Mouse (Mus musculus): ENCODE results near the gene Ttc30b. TPM values are rescaled to one million over a fixed set of nuclear protein-coding genes. Genes with fewer than 3 reads are reported as not detected.
A peak's percentile ranks its signal among the peaks of the same experiment; 100 is the strongest.
"Not testable (repeated sequence)": the region's sequence is repeated elsewhere in the genome, so short reads cannot be mapped to it uniquely, and the experiment has no call there.

Gene Ttc30b
- polyA plus RNA-seq, 1 experiment from 2014 or later = 10.1 TPM

GRCm38 (mm10) chr2:75976070-75976469 lies 37.7 kb upstream of the Ttc30b start:
- H3K9me3 ChIP-seq (ENCODE audit: low read depth, low read length); H3K36me3 ChIP-seq (ENCODE audit: insufficient read depth); H3K4me1 ChIP-seq (ENCODE audit: insufficient read depth); H3K27me3 ChIP-seq (ENCODE audit: insufficient read depth, low read length); H3K9ac ChIP-seq; H3K4me2 ChIP-seq; H3K4me3 ChIP-seq (ENCODE audit: low read depth, low read length); H3K27ac ChIP-seq (ENCODE audit: low read depth): not testable (repeated sequence)
- DNase-seq (peak; percentile 71), ATAC-seq (ENCODE audit: insufficient read depth) (0 out of 2 replicates have a peak, but pooled peaks have one; percentile 39)
- 49% methylated on average over 2 of the region's 2 CpGs for WGBS

DNA sequence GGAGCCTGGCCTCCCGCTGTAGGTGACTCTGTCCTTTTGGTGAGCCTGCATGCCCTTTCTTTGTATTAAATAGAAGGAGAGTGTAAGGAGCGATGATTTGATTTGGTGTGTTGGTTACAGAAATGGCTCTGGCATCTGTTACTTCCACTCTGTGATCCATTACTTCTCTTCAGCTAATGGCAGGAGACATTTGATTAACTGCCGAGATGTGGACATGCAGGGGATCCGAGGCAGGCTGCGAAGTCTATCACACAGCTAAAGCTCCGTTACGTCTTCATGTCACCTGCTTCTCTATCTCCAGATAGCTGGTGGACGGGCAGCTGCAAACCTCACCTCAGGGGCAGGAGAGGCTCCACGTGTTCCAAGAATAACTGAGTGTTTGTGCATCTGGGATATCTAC lies 35.7 kb upstream of the Ttc30b start:
- Histone ChIP-seq H3K27me3 (ENCODE audit: insufficient read depth, low read length) (no peaks in the 10 kb centered on the region), H3K27ac (ENCODE audit: low read depth) (no peak overlapping the region), H3K9me3 (ENCODE audit: low read depth, low read length) (no peaks in the 10 kb centered on the region), H3K4me1 (ENCODE audit: insufficient read depth) (no peaks in the 10 kb centered on the region), H3K4me2 (no peak overlapping the region), H3K36me3 (ENCODE audit: insufficient read depth) (no peaks in the 10 kb centered on the region), H3K9ac (no peak overlapping the region), H3K4me3 (ENCODE audit: low read depth, low read length) (no peak overlapping the region)
- WGBS = 54% methylated on average over 9 of the region's 9 CpGs
- DNase-seq (no peak), ATAC-seq (ENCODE audit: insufficient read depth) (no peak)
- TF ChIP-seq CTCF (IDR thresholded peaks at IDR 0.05; ENCODE audit: low read depth) = no peak

DNA sequence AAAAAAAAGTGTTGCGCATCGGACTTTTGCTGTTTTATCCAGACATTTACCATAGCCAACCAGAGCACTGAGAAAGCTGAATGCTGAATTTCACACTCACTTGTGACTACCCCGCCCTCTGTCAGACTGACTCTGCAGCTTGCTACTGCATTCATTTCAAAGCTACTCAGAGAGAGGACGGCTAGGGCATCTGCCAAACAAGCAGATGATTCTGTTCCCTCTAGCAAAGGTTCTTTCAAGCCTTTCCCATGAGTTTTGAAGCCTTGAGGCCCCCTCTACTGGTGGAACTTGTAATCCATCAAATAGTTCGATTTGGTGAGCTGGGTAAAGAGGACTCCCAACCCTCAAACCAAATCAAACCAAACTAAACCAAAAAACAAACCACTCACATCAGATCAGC lies 26.6 kb upstream of the Ttc30b start:
- TF ChIP-seq CTCF (IDR thresholded peaks at IDR 0.05; ENCODE audit: low read depth) = peak; percentile 69
- peaks cover 9% of the 10 kb centered on the region; the same call in 1 of the 2 replicates for H3K4me1 ChIP-seq (ENCODE audit: insufficient read depth)
- peak; percentile 63 for ATAC-seq (ENCODE audit: insufficient read depth)
- H3K36me3 ChIP-seq (ENCODE audit: insufficient read depth) = no peaks in the 10 kb centered on the region
- H3K4me3 ChIP-seq (ENCODE audit: low read depth, low read length) = peak overlapping the region; percentile 15; the same call in 1 of the 2 replicates
- H3K27me3 ChIP-seq (ENCODE audit: insufficient read depth, low read length) = no peaks in the 10 kb centered on the region
- peak; percentile 92 for DNase-seq
- WGBS = 16% methylated on average over 5 of the region's 5 CpGs
- no peak overlapping the region for H3K9ac ChIP-seq
- H3K4me2 ChIP-seq = peak overlapping the region; percentile 62
- H3K9me3 ChIP-seq (ENCODE audit: low read depth, low read length) = no peaks in the 10 kb centered on the region
- H3K27ac ChIP-seq (ENCODE audit: low read depth) = peak overlapping the region; percentile 74

- ATAC-seq (ENCODE audit: insufficient read depth) = peak; percentile 62
- peak overlapping the region; percentile 62 for H3K4me2 ChIP-seq
- no peaks in the 10 kb centered on the region for H3K9me3 ChIP-seq (ENCODE audit: low read depth, low read length)
- H3K36me3 ChIP-seq (ENCODE audit: insufficient read depth) = no peaks in the 10 kb centered on the region
- no peaks in the 10 kb centered on the region for H3K27me3 ChIP-seq (ENCODE audit: insufficient read depth, low read length)
- no peak overlapping the region for H3K9ac ChIP-seq
- DNase-seq = peak; percentile 85
- H3K27ac ChIP-seq (ENCODE audit: low read depth) = peak overlapping the region; percentile 74
- WGBS = 11% methylated on average over 14 of the region's 14 CpGs
- peak overlapping the region; percentile 15; the same call in 1 of the 2 replicates for H3K4me3 ChIP-seq (ENCODE audit: low read depth, low read length)
- peaks cover 12% of the 10 kb centered on the region for H3K4me1 ChIP-seq (ENCODE audit: insufficient read depth)
- TF ChIP-seq CTCF (IDR thresholded peaks at IDR 0.05; ENCODE audit: low read depth) = peak; percentile 69
These were observed 26.1 kb upstream of the Ttc30b start for GRCm38 (mm10) chr2:75964512-75964911.

GRCm38 (mm10) chr2:75964051-75964450 lies 25.7 kb upstream of the Ttc30b start:
- Histone ChIP-seq H3K27ac (ENCODE audit: low read depth) (peak overlapping the region; percentile 74; the same call in 1 of the 2 replicates), H3K36me3 (ENCODE audit: insufficient read depth) (no peaks in the 10 kb centered on the region), H3K4me1 (ENCODE audit: insufficient read depth) (peaks cover 15% of the 10 kb centered on the region), H3K9ac (no peak overlapping the region), H3K4me3 (ENCODE audit: low read depth, low read length) (no peak overlapping the region), H3K9me3 (ENCODE audit: low read depth, low read length) (no peaks in the 10 kb centered on the region), H3K4me2 (peak overlapping the region; percentile 62), H3K27me3 (ENCODE audit: insufficient read depth, low read length) (no peaks in the 10 kb centered on the region)
- no peak for TF ChIP-seq CTCF (IDR thresholded peaks at IDR 0.05; ENCODE audit: low read depth)
- DNase-seq = peak; percentile 21
- no peak for ATAC-seq (ENCODE audit: insufficient read depth)
- WGBS = 57% methylated on average over 5 of the region's 5 CpGs

GRCm38 (mm10) chr2:75963211-75963840 lies 24.9 kb upstream of the Ttc30b start:
- H3K9ac ChIP-seq = no peak overlapping the region
- H3K4me2 ChIP-seq = no peak overlapping the region
- WGBS = 73% methylated on average over 10 of the region's 10 CpGs
- DNase-seq (no peak), ATAC-seq (ENCODE audit: insufficient read depth) (no peak)
- H3K27ac ChIP-seq (ENCODE audit: low read depth) = no peak overlapping the region
- no peak overlapping the region for H3K4me3 ChIP-seq (ENCODE audit: low read depth, low read length)
- H3K9me3 ChIP-seq (ENCODE audit: low read depth, low read length) = no peaks in the 10 kb centered on the region
- no peak for TF ChIP-seq CTCF (IDR thresholded peaks at IDR 0.05; ENCODE audit: low read depth)
- no peaks in the 10 kb centered on the region for H3K36me3 ChIP-seq (ENCODE audit: insufficient read depth)
- H3K27me3 ChIP-seq (ENCODE audit: insufficient read depth, low read length) = no peaks in the 10 kb centered on the region
- peaks cover 19% of the 10 kb centered on the region for H3K4me1 ChIP-seq (ENCODE audit: insufficient read depth)

DNA sequence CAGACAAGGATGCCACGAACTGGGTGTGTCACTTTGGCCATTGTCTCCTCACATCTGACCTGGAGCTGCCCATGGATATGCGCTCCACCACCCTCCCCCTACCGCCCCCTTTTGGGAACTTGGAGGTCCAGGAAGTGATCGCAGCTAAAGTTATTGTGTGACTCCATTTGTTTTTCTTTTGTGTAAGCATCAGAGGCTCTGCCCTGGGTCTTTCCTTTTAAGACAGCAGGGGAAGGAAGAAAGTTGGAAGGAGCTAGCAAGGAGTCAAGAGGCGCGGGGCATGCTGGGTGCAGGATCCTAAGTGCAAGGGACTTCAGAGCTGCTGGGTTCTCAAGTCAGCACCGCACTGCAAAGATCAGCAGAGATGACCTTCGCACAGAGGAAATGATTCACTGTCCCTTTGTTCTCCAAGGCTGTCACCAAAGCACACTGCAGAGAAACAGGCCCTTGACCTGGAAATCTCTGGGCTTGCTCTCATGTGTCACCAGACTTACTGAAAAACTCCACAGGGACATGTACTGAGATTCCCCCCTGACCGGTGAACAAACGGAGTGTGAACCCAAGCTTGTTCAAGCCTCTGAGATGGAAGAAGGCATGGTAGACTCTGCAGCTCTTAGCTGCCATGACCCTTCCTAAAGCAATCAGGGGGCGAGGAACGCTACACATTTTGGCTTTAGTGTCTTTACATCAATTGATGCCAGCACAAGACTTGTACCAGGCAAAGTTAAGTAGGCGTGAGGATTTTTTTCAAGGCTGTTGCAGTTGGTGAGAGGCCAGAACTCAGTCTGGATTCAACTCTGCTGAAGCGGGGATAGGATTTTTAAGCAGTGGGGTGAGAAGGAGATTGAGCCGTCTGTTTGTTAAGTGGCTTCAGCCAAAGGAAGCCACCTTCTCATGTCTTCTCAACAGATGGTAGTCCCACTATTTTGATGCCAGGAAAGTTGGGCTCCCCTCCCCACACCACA lies 22.3 kb upstream of the Ttc30b start:
- Histone ChIP-seq H3K9me3 (ENCODE audit: low read depth, low read length) (no peaks in the 10 kb centered on the region), H3K27ac (ENCODE audit: low read depth) (peak overlapping the region; percentile 89), H3K4me3 (ENCODE audit: low read depth, low read length) (no peak overlapping the region), H3K4me1 (ENCODE audit: insufficient read depth) (peaks cover 19% of the 10 kb centered on the region), H3K9ac (no peak overlapping the region), H3K27me3 (ENCODE audit: insufficient read depth, low read length) (no peaks in the 10 kb centered on the region), H3K4me2 (peak overlapping the region; percentile 46; the same call in 1 of the 2 replicates), H3K36me3 (ENCODE audit: insufficient read depth) (no peaks in the 10 kb centered on the region)
- TF ChIP-seq CTCF (IDR thresholded peaks at IDR 0.05; ENCODE audit: low read depth) = peak; percentile 23
- DNase-seq (peak; percentile 64), ATAC-seq (ENCODE audit: insufficient read depth) (peak; percentile 50)
- WGBS = 45% methylated on average over 15 of the region's 15 CpGs
